Mouse (Mus musculus) liver, adult 2 months (tissue): ENCODE data around the gene Ankrd44. TPM values are rescaled to one million over a fixed set of nuclear protein-coding genes. Genes with fewer than 3 reads are reported as not detected.

Experiments
- DNase-seq: peaks from one replicate; pipeline ENCODE4 v3.0.0-alpha.2; 2011; ENCODE audit warnings: low read depth, low spot score; ENCODE audit errors: extremely low read depth
- H3K27ac ChIP-seq: fragments of 200-500 bp; replicated peaks from 2 replicates; pipeline ENCODE4 v1.5.1; 2012; ENCODE audit warnings: low read depth, mild to moderate bottlenecking, control low read depth, inconsistent platforms, low read length; ENCODE audit not compliant: insufficient read depth
- H3K27me3 ChIP-seq: fragments of 200-500 bp; 2 replicates; pipeline ENCODE4 v1.6.1; 2012; ENCODE audit warnings: mild to moderate bottlenecking, moderate library complexity, low read length, inconsistent platforms; ENCODE audit not compliant: control insufficient read depth, insufficient read depth
- H3K36me3 ChIP-seq: fragments of 200-500 bp; 2 replicates; pipeline ENCODE4 v1.6.1; 2012; ENCODE audit warnings: low read length, inconsistent platforms; ENCODE audit not compliant: control insufficient read depth, insufficient read depth
- H3K4me1 ChIP-seq: fragments of 200-500 bp; 2 replicates; pipeline ENCODE4 v1.6.1; 2011; ENCODE audit warnings: low read length; ENCODE audit not compliant: control insufficient read depth, insufficient read depth
- H3K4me3 ChIP-seq: fragments of 200-500 bp; 2 replicates; pipeline ENCODE4 v1.5.1; 2011; ENCODE audit warnings: low read depth, mild to moderate bottlenecking, control low read depth, low read length, moderate library complexity; ENCODE audit not compliant: insufficient read depth
- H3K79me2 ChIP-seq: fragments of 200-500 bp; 2 replicates; pipeline ENCODE4 v1.6.1; 2012; ENCODE audit warnings: inconsistent platforms, mild to moderate bottlenecking, low read length, moderate library complexity; ENCODE audit not compliant: control insufficient read depth, insufficient read depth
- H3K9ac ChIP-seq: fragments of 200-500 bp; 2 replicates; pipeline ENCODE4 v1.6.1; 2012; ENCODE audit warnings: low read depth, mild to moderate bottlenecking, control low read depth, inconsistent platforms, low read length
- CTCF ChIP-seq: fragments of 200-500 bp; IDR thresholded peaks from 2 replicates; pipeline ENCODE4 v1.5.1; 2011; ENCODE audit warnings: low read depth, low read length, control low read depth
- POLR2A ChIP-seq: fragments of 200-500 bp; IDR thresholded peaks from 2 replicates; pipeline ENCODE4 v1.6.1; 2011; ENCODE audit warnings: low read length, control low read depth; ENCODE audit not compliant: insufficient read depth; ENCODE audit errors: extremely low read depth
- WGBS: fragments of 180-500 bp; shearing (Covaris S2); methylation state at CpG from one replicate; pipeline ENCODE4 v1.1.7; 2018; 5-methylcytosine and 5-hydroxymethylcytosine counted together
- polyA plus RNA-seq: library from polyadenylated mRNA; depleted of rRNA; stranded (reverse); fragments of >200 nt; gene quantifications from 2 replicates; pipeline ENCODE4 v1.2.3, GENCODE M21; 2012
- total RNA-seq: library from RNA; depleted of rRNA; stranded (reverse); fragments of >200 nt; gene quantifications from 2 replicates; pipeline ENCODE4 v1.2.3, GENCODE M21; 2014

Ankrd44 gene
- total and polyA plus RNA-seq, 2 experiments = 2.3 to 8.5 TPM

- Histone ChIP-seq H3K4me3 (no peak overlapping the region), H3K79me2 (no peaks in the 10 kb centered on the region), H3K36me3 (no peaks in the 10 kb centered on the region), H3K27me3 (no peaks in the 10 kb centered on the region), H3K27ac (no peak overlapping the region), H3K4me1 (no peaks in the 10 kb centered on the region; the same call in 1 of the 2 replicates), H3K9ac (no peak overlapping the region)
- whole genome bisulfite sequencing = 88% methylated on average over 1 of the region's 1 CpGs
- no peak for TF ChIP-seq CTCF
- no peak for TF ChIP-seq POLR2A
- DNase-seq = no peak
Measured at GRCm38 (mm10) chr1:54799421-54799820, 126.8 kb downstream of the Ankrd44 start.

DNA sequence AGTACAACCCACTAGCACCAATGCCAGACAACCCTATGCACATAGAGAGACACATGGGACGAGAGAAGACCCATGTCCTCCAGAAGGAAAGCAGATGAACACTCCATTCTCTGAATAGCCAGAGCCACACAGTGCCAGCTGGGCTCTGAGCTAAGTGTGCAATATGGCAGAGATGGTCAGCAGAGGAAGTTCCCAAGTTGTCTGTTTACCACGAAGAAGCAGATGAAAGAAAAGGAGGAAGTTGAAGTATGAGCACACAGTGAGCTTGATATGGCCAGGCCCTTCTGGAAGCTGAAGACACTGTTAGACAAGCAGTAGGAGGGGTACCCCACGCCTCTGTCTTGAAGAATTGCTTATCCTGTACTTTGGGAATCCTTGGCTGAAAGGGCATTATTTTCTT is 127.8 kb downstream of the Ankrd44 start:
- Histone ChIP-seq H3K27me3 (no peaks in the 10 kb centered on the region), H3K27ac (no peak overlapping the region), H3K36me3 (no peaks in the 10 kb centered on the region), H3K4me1 (no peaks in the 10 kb centered on the region; the same call in 1 of the 2 replicates), H3K4me3 (no peak overlapping the region), H3K79me2 (no peaks in the 10 kb centered on the region), H3K9ac (no peak overlapping the region)
- no peak for TF ChIP-seq CTCF
- TF ChIP-seq POLR2A = no peak
- no peak for DNase-seq
- whole genome bisulfite sequencing = 80% methylated on average over 3 of the region's 3 CpGs

DNA sequence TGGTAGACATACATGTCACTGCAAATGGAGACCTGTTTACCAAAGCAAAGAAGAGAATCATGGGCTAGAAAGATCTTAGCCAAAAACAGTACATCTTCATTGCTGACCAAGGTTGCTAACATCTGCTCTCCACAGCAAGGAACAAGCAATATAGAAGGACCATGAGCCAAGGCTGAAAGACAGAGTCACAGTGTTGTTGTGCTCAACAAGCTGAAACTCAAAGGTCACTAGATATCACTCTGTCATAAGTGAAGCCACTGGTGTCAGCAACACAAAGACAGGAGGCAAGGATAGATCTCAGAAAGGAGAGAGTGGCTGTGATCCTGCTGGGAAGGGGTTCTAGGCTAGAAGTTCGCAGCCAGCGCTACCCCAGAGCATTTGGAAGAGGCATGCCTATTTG is 131.5 kb downstream of the Ankrd44 start:
- Histone ChIP-seq H3K36me3 (no peaks in the 10 kb centered on the region), H3K79me2 (no peaks in the 10 kb centered on the region), H3K4me1 (no peaks in the 10 kb centered on the region; the same call in 1 of the 2 replicates), H3K4me3 (no peak overlapping the region), H3K9ac (no peak overlapping the region), H3K27me3 (no peaks in the 10 kb centered on the region), H3K27ac (no peak overlapping the region)
- TF ChIP-seq CTCF (no peak), POLR2A (no peak)
- DNase-seq = no peak
- 98% methylated on average over 2 of the region's 2 CpGs for WGBS

GRCm38 (mm10) chr1:54791406-54791805 is 134.8 kb downstream of the Ankrd44 start:
- no peak for DNase-seq
- TF ChIP-seq CTCF = no peak
- TF ChIP-seq POLR2A = no peak
- H3K4me3 ChIP-seq = no peak overlapping the region
- no peaks in the 10 kb centered on the region for H3K27me3 ChIP-seq
- H3K36me3 ChIP-seq = no peaks in the 10 kb centered on the region
- H3K4me1 ChIP-seq = peaks cover 6% of the 10 kb centered on the region
- H3K9ac ChIP-seq = no peak overlapping the region
- H3K27ac ChIP-seq = no peak overlapping the region
- WGBS = 82% methylated on average over 3 of the region's 3 CpGs
- H3K79me2 ChIP-seq = no peaks in the 10 kb centered on the region

- peak; percentile 64 for DNase-seq
- Histone ChIP-seq H3K36me3 (no peaks in the 10 kb centered on the region), H3K4me3 (no peak overlapping the region), H3K27me3 (no peaks in the 10 kb centered on the region), H3K27ac (no peak overlapping the region), H3K4me1 (peaks cover 6% of the 10 kb centered on the region), H3K9ac (no peak overlapping the region), H3K79me2 (no peaks in the 10 kb centered on the region)
- WGBS = 46% methylated on average over 7 of the region's 7 CpGs
- TF ChIP-seq POLR2A = no peak
- no peak for TF ChIP-seq CTCF
Measured at GRCm38 (mm10) chr1:54789327-54789960, 136.7 kb downstream of the Ankrd44 start.

GRCm38 (mm10) chr1:54788337-54788736 is 137.8 kb downstream of the Ankrd44 start:
- 90% methylated on average over 4 of the region's 4 CpGs for WGBS
- no peak overlapping the region for H3K27ac ChIP-seq
- DNase-seq = no peak

More at GRCm38 (mm10) chr1:54788337-54788736, 137.8 kb downstream of the Ankrd44 start:
- no peak overlapping the region for H3K9ac ChIP-seq
- H3K4me1 ChIP-seq = peaks cover 6% of the 10 kb centered on the region
- TF ChIP-seq CTCF = no peak
- no peak for TF ChIP-seq POLR2A
- H3K4me3 ChIP-seq = no peak overlapping the region
- H3K79me2 ChIP-seq = no peaks in the 10 kb centered on the region
- no peaks in the 10 kb centered on the region for H3K27me3 ChIP-seq
- no peaks in the 10 kb centered on the region for H3K36me3 ChIP-seq
